Mouse (Mus musculus) MEL (cell line): ENCODE measurements around the gene Smarcad1. TPM values are rescaled to one million over a fixed set of nuclear protein-coding genes. Genes with fewer than 3 reads are reported as not detected.

Experiments
- DNase-seq: peaks from one replicate; pipeline ENCODE4 v3.0.0; 2011; ENCODE audit warnings: low read depth, low spot score
- H3K27ac ChIP-seq: 2 replicates; pipeline ENCODE4 v1.5.1; 2012; ENCODE audit warnings: low read depth, mild to moderate bottlenecking, control low read depth, low read length, moderate library complexity; ENCODE audit not compliant: control insufficient read depth
- H3K27me3 ChIP-seq, 2 experiments: fragments of 150-350 bp in 1 of 2; sonication (generic) in 1 of 2; 2 replicates each; pipeline ENCODE4 v1.6.1; 2012; ENCODE audit warnings: low read length in 2 of 2, mild to moderate bottlenecking in 2 of 2, improper control_type of control experiment in 1 of 2, moderate library complexity in 1 of 2; ENCODE audit not compliant: insufficient read depth in 2 of 2, control insufficient read depth in 1 of 2
- H3K36me3 ChIP-seq, 2 experiments: 2 replicates each; pipeline ENCODE4 v1.6.1; 2012 to 2014; ENCODE audit warnings: low read length in 2 of 2, improper control_type of control experiment in 1 of 2, inconsistent platforms in 1 of 2, mild to moderate bottlenecking in 1 of 2; ENCODE audit not compliant: insufficient read depth in 2 of 2, control insufficient read depth in 1 of 2
- H3K4me1 ChIP-seq, 2 experiments: fragments of 150-350 bp in 1 of 2; sonication (generic) in 1 of 2; 2 replicates each; pipeline ENCODE4 v1.6.1; 2012; ENCODE audit warnings: low read length in 2 of 2, improper control_type of control experiment in 1 of 2, mild to moderate bottlenecking in 1 of 2; ENCODE audit not compliant: insufficient read depth in 2 of 2, control insufficient read depth in 1 of 2
- H3K4me3 ChIP-seq, 2 experiments: fragments of 150-350 bp in 1 of 2; sonication (generic) in 1 of 2; 2 replicates each; pipeline ENCODE4 v1.5.1; 2012; ENCODE audit warnings: low read depth in 2 of 2, low read length in 2 of 2, mild to moderate bottlenecking in 2 of 2, moderate library complexity in 2 of 2, control low read depth in 1 of 2, improper control_type of control experiment in 1 of 2; ENCODE audit not compliant: control insufficient read depth in 1 of 2, insufficient read depth in 1 of 2
- H3K79me2 ChIP-seq: 2 replicates; pipeline ENCODE4 v1.6.1; 2012; ENCODE audit warnings: mild to moderate bottlenecking, low read length, moderate library complexity; ENCODE audit not compliant: control insufficient read depth, poor library complexity, insufficient read depth
- H3K9ac ChIP-seq: 2 replicates; pipeline ENCODE4 v1.6.1; 2012; ENCODE audit warnings: low read depth, mild to moderate bottlenecking, control low read depth, low read length, moderate library complexity; ENCODE audit not compliant: control insufficient read depth, poor library complexity, severe bottlenecking
- H3K9me3 ChIP-seq: fragments of 150-350 bp; sonication (generic); replicated peaks from 2 replicates; pipeline ENCODE4 v1.6.1; 2012; ENCODE audit warnings: mild to moderate bottlenecking, low read length, improper control_type of control experiment, moderate library complexity; ENCODE audit not compliant: insufficient read depth
- BHLHE40 ChIP-seq: IDR thresholded peaks from 2 replicates; pipeline ENCODE4 v1.6.1; 2012; ENCODE audit warnings: low read depth, mild to moderate bottlenecking, inconsistent platforms, low read length, improper control_type of control experiment, borderline replicate concordance
- CHD2 ChIP-seq: IDR thresholded peaks from 2 replicates; pipeline ENCODE4 v1.6.1; 2011; ENCODE audit warnings: low read length, improper control_type of control experiment
- E2F4 ChIP-seq: IDR thresholded peaks from 2 replicates; pipeline ENCODE4 v1.6.1; 2011; ENCODE audit warnings: low read depth, low read length, improper control_type of control experiment, borderline replicate concordance
- ELF1 ChIP-seq: IDR thresholded peaks from 2 replicates; pipeline ENCODE4 v1.6.1; 2014; ENCODE audit warnings: low read depth, mild to moderate bottlenecking, inconsistent platforms, low read length, improper control_type of control experiment, moderate library complexity
- EP300 ChIP-seq, 2 experiments: IDR thresholded peaks; 2 replicates each; pipeline ENCODE4 v1.6.1; 2011; ENCODE audit warnings: improper control_type of control experiment in 2 of 2, low read length in 2 of 2, low read depth in 1 of 2, mild to moderate bottlenecking in 1 of 2
- JUND ChIP-seq: IDR thresholded peaks from 2 replicates; pipeline ENCODE4 v1.6.1; 2011; ENCODE audit warnings: low read depth, mild to moderate bottlenecking, improper control_type of control experiment, low read length
- MAX ChIP-seq: IDR thresholded peaks from 2 replicates; pipeline ENCODE4 v1.6.1; 2011; ENCODE audit warnings: low read length, improper control_type of control experiment
- MEF2A ChIP-seq: IDR thresholded peaks from 2 replicates; pipeline ENCODE4 v1.6.1; 2014; ENCODE audit warnings: low read depth, mild to moderate bottlenecking, inconsistent platforms, low read length, improper control_type of control experiment; ENCODE audit not compliant: poor library complexity, insufficient replicate concordance, severe bottlenecking; ENCODE audit errors: extremely low read depth
- MXI1 ChIP-seq: IDR thresholded peaks from 2 replicates; pipeline ENCODE4 v1.6.1; 2011; ENCODE audit warnings: mild to moderate bottlenecking, low read depth, low read length, improper control_type of control experiment
- MYB ChIP-seq: IDR thresholded peaks from 2 replicates; pipeline ENCODE4 v1.6.1; 2011; ENCODE audit warnings: mild to moderate bottlenecking, low read depth, low read length, improper control_type of control experiment
- NELFE ChIP-seq: IDR thresholded peaks from 2 replicates; pipeline ENCODE4 v1.6.1; 2011; ENCODE audit warnings: low read depth, low read length, improper control_type of control experiment
- NRF1 ChIP-seq: IDR thresholded peaks from 2 replicates; pipeline ENCODE4 v1.6.1; 2014; ENCODE audit warnings: low read depth, mild to moderate bottlenecking, inconsistent platforms, low read length, improper control_type of control experiment, moderate library complexity; ENCODE audit not compliant: poor library complexity, insufficient read depth, severe bottlenecking
- POLR2AphosphoS2 ChIP-seq: IDR thresholded peaks from 2 replicates; pipeline ENCODE4 v1.6.1; 2011; ENCODE audit warnings: low read length, improper control_type of control experiment
- RAD21 ChIP-seq: IDR thresholded peaks from 2 replicates; pipeline ENCODE4 v1.6.1; 2011; ENCODE audit warnings: mild to moderate bottlenecking, low read depth, low read length, improper control_type of control experiment
- RCOR1 ChIP-seq: IDR thresholded peaks from 2 replicates; pipeline ENCODE4 v1.6.1; 2012; ENCODE audit warnings: low read depth, mild to moderate bottlenecking, inconsistent platforms, low read length, improper control_type of control experiment
- TCF12 ChIP-seq: IDR thresholded peaks from 2 replicates; pipeline ENCODE4 v1.6.1; 2014; ENCODE audit warnings: low read depth, mild to moderate bottlenecking, inconsistent platforms, low read length, improper control_type of control experiment, moderate library complexity
- UBTF ChIP-seq: IDR thresholded peaks from 2 replicates; pipeline ENCODE4 v1.6.1; 2012; ENCODE audit warnings: low read depth, mild to moderate bottlenecking, inconsistent platforms, low read length, improper control_type of control experiment, moderate library complexity, borderline replicate concordance; ENCODE audit not compliant: insufficient read depth
- USF1 ChIP-seq: IDR thresholded peaks from 2 replicates; pipeline ENCODE4 v1.6.1; 2014; ENCODE audit warnings: low read depth, mild to moderate bottlenecking, inconsistent platforms, low read length, improper control_type of control experiment, moderate library complexity
- polyA plus RNA-seq, 2 experiments: library from polyadenylated mRNA; stranded (reverse) in 1 of 2; unstranded in 1 of 2; fragments of >175 nt in 1 of 2; fragments of >200 nt in 1 of 2; gene quantifications; 2 replicates each; pipeline versions ENCODE4 v1.2.1 to v1.2.4; 2012; ENCODE audit warnings: low replicate concordance in 2 of 2, low read depth in 1 of 2; ENCODE audit not compliant: insufficient read length in 2 of 2, insufficient read depth in 1 of 2, missing spikeins in 1 of 2
- total RNA-seq: library from RNA; depleted of rRNA; stranded (reverse); fragments of 300-350 nt; gene quantifications from 2 replicates; pipeline ENCODE4 v1.2.3, GENCODE M21; 2012

Gene Smarcad1
- total and polyA plus RNA-seq, 3 experiments, result 40.7 to 45.0 (median 42.7) TPM

DNA sequence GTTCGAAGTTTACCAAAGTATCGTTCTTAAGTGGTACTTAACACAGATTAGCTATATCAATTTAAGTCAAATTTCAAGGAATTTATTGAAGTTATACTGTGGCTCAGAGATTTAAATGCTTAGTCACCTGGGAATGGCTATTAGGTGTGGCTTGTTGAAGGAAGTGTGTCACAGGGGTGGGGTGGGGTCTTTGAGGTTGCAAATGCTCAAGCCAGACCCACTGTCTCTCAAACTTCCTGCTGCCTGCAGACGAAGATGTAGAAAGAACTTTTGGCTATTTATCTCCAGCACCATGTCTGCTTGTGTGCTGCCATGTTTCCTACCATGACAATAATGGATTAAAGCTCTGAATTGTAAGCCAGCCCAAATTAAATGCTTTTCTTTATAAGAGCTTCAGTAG, 40.2 kb upstream of the Smarcad1 start:
- Histone ChIP-seq H3K4me3 (no peak overlapping the region), H3K9ac (no peak overlapping the region), H3K36me3 (peaks cover 0 to 9% of the 10 kb centered on the region in 2 experiments; a peak in 2 of 4 replicates), H3K9me3 (no peaks in the 10 kb centered on the region), H3K79me2 (no peaks in the 10 kb centered on the region), H3K27me3 (no peaks in the 10 kb centered on the region), H3K27ac (no peak overlapping the region), H3K4me1 (peaks cover 2 to 3% of the 10 kb centered on the region in 2 experiments; a peak in 2 of 4 replicates)
- no peak for TF ChIP-seq NRF1
- TF ChIP-seq TCF12, result no peak
- no peak for TF ChIP-seq E2F4
- no peak for TF ChIP-seq RCOR1
- no peak for TF ChIP-seq MEF2A
- TF ChIP-seq EP300 (IDR thresholded peaks at IDR 0.05; ENCODE audit: low read depth in 1 of 2, low read length in 2 of 2), result no peak
- TF ChIP-seq BHLHE40, result no peak
- TF ChIP-seq CHD2, result no peak
- TF ChIP-seq NELFE, result no peak
- TF ChIP-seq USF1, result no peak
- no peak for TF ChIP-seq MXI1
- no peak for TF ChIP-seq ELF1
- TF ChIP-seq RAD21, result no peak
- TF ChIP-seq MYB, result no peak
- no peak for DNase-seq

- TF ChIP-seq MAX, result no peak
- TF ChIP-seq JUND, result no peak
- no peak for TF ChIP-seq POLR2AphosphoS2
- no peak for TF ChIP-seq UBTF
- TF ChIP-seq CHD2, result no peak
- Histone ChIP-seq H3K79me2 (no peaks in the 10 kb centered on the region), H3K4me3 (no peak overlapping the region), H3K36me3 (no peaks in the 10 kb centered on the region), H3K27me3 (no peaks in the 10 kb centered on the region), H3K9me3 (no peaks in the 10 kb centered on the region), H3K4me1 (no peaks in the 10 kb centered on the region), H3K27ac (no peak overlapping the region), H3K9ac (no peak overlapping the region)
- peak; percentile 37 for DNase-seq
These were observed 33.5 kb upstream of the Smarcad1 start for GRCm38 (mm10) chr6:65008836-65009235.
